Mouse (Mus musculus): Measurements from ENCODE around the gene Scap. TPM values are rescaled to one million over a fixed set of nuclear protein-coding genes. Genes with fewer than 3 reads are reported as not detected.
A peak's percentile ranks its signal among the peaks of the same experiment; 100 is the strongest.

The Scap gene
- 19.5 and 25.0 TPM in 2 replicates for polyA plus RNA-seq (2012; ENCODE audit: insufficient read depth, insufficient read length, missing spikeins)

DNA sequence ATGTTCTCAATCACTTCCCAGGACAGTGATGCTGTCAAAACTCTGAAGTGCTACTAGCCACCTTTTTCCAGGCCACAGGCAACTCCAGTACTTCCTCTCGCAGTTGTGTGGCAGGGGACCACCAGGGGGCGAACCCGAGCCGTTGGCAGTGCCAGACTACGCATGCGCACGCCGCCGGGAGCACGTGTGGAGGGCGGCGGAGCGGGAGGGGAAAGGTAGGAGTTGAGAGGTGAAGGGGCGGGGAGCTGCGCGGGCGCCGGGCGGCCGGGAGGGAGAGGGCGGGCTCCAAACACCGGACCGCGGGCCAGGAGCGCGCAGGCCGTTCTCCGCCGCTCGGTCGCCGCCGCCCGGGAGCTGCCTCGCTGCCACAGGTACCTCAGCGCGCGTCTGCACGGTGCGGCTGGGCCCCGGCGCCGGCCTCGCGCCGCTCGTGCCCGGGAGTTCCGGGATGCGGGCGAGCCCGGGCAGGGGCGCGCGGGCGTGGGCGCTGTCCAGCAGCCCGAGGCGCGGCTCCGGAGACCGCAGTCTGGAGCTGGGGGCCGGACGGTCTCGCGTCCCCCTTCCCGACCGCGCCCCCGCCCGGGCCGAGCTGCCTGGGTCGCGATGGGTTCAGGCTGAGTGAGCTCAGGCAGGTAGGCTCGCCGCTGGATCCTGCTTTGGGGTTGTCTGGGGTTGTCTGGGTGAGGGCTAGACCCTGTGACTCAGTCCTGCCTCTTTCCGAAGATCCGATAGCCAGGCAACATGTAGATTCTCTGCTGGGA, at the start of gene Scap:
Gene Scap (plus strand): TSS at position 154 of the 761 bp plus-strand sequence.
- Histone ChIP-seq H3K4me1 (ENCODE audit: control insufficient read depth, insufficient read depth, low read length) (peaks cover 2% of the 10 kb centered on the region), H3K27ac (ENCODE audit: insufficient read depth, low read depth, low read length) (no peak within 1 kb of the TSS), H3K4me3 (ENCODE audit: insufficient read depth, low read length) (peak within 1 kb of the TSS; percentile 98)
- TF ChIP-seq POLR2A (IDR thresholded peaks at IDR 0.05; ENCODE audit: borderline replicate concordance, low read depth, low read length) (no peak), CTCF (IDR thresholded peaks at IDR 0.05; ENCODE audit: low read depth, low read length) (peak; percentile 47)

GRCm38 (mm10) chr9:110284075-110284697, 48.9 kb upstream of the Scap start:
- Histone ChIP-seq H3K4me1 (ENCODE audit: control insufficient read depth, insufficient read depth, low read length) (peaks cover 4% of the 10 kb centered on the region), H3K27ac (ENCODE audit: insufficient read depth, low read depth, low read length) (no peak overlapping the region), H3K4me3 (ENCODE audit: insufficient read depth, low read length) (no peak overlapping the region)
- TF ChIP-seq POLR2A (IDR thresholded peaks at IDR 0.05; ENCODE audit: borderline replicate concordance, low read depth, low read length) = no peak
- TF ChIP-seq CTCF (IDR thresholded peaks at IDR 0.05; ENCODE audit: low read depth, low read length) = no peak

DNA sequence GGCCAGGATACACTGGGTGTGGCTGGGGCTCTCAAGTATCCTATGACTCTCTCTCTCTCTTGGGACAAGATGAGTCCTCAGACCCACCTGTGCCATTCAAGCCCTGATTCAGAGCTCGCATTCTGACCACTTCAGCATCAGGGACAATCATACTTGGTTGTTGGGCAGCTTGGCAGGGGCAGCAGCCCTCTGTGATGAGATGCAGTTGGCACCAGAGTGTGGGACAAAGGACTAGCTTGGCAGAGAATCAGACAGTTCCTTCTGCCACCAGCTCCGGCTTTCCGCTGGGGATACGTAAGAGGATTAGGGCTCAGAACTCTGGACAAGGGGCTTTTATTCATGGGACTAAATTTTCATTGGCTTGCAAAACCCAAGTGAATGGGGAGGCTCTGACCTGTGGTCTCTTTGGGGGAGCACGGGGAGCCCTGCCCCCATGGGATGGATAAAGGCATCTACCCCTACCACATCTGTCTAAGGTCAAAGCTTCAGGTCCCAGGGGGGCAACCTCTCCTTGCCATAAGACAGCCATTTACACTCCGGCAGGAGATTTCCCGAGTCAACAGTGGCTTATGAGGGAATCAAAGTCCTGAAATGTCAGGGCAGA, 45.7 kb upstream of the Scap start:
- TF ChIP-seq POLR2A (IDR thresholded peaks at IDR 0.05; ENCODE audit: borderline replicate concordance, low read depth, low read length) (no peak), CTCF (IDR thresholded peaks at IDR 0.05; ENCODE audit: low read depth, low read length) (no peak)
- H3K27ac ChIP-seq (ENCODE audit: insufficient read depth, low read depth, low read length) = no peak overlapping the region
- H3K4me3 ChIP-seq (ENCODE audit: insufficient read depth, low read length) = no peak overlapping the region
- no peaks in the 10 kb centered on the region for H3K4me1 ChIP-seq (ENCODE audit: control insufficient read depth, insufficient read depth, low read length)

GRCm38 (mm10) chr9:110293254-110293718, 39.8 kb upstream of the Scap start:
- Histone ChIP-seq H3K4me1 (ENCODE audit: control insufficient read depth, insufficient read depth, low read length) (no peaks in the 10 kb centered on the region), H3K4me3 (ENCODE audit: insufficient read depth, low read length) (no peak overlapping the region), H3K27ac (ENCODE audit: insufficient read depth, low read depth, low read length) (no peak overlapping the region)
- TF ChIP-seq POLR2A (IDR thresholded peaks at IDR 0.05; ENCODE audit: borderline replicate concordance, low read depth, low read length) = no peak
- no peak for TF ChIP-seq CTCF (IDR thresholded peaks at IDR 0.05; ENCODE audit: low read depth, low read length)

GRCm38 (mm10) chr9:110293873-110294415, 39.1 kb upstream of the Scap start:
- TF ChIP-seq CTCF (IDR thresholded peaks at IDR 0.05; ENCODE audit: low read depth, low read length) (no peak), POLR2A (IDR thresholded peaks at IDR 0.05; ENCODE audit: borderline replicate concordance, low read depth, low read length) (no peak)
- Histone ChIP-seq H3K27ac (ENCODE audit: insufficient read depth, low read depth, low read length) (no peak overlapping the region), H3K4me3 (ENCODE audit: insufficient read depth, low read length) (no peak overlapping the region), H3K4me1 (ENCODE audit: control insufficient read depth, insufficient read depth, low read length) (no peaks in the 10 kb centered on the region)

DNA sequence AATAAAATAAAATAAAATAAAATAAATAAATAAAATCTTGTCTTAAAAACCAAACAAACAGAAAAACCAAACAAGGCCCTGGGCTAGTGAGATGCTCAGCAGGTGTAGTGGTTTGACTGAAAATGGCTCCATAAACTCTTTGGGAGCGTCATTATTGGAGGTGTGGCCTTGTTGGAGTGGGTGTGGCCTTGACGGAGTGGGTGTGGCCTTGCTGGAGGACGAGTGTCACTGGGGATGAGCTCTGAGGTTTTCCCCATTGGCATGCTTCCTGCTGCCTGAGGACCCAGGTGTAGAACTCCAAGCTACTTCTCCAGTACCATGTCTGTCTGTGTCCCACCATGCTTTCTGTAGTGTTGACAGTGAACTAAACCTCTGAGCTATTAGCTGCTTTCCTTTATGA, 38.3 kb upstream of the Scap start:
- TF ChIP-seq CTCF (IDR thresholded peaks at IDR 0.05; ENCODE audit: low read depth, low read length) (no peak), POLR2A (IDR thresholded peaks at IDR 0.05; ENCODE audit: borderline replicate concordance, low read depth, low read length) (no peak)
- no peak overlapping the region for H3K27ac ChIP-seq (ENCODE audit: insufficient read depth, low read depth, low read length)
- no peaks in the 10 kb centered on the region for H3K4me1 ChIP-seq (ENCODE audit: control insufficient read depth, insufficient read depth, low read length)
- no peak overlapping the region for H3K4me3 ChIP-seq (ENCODE audit: insufficient read depth, low read length)

DNA sequence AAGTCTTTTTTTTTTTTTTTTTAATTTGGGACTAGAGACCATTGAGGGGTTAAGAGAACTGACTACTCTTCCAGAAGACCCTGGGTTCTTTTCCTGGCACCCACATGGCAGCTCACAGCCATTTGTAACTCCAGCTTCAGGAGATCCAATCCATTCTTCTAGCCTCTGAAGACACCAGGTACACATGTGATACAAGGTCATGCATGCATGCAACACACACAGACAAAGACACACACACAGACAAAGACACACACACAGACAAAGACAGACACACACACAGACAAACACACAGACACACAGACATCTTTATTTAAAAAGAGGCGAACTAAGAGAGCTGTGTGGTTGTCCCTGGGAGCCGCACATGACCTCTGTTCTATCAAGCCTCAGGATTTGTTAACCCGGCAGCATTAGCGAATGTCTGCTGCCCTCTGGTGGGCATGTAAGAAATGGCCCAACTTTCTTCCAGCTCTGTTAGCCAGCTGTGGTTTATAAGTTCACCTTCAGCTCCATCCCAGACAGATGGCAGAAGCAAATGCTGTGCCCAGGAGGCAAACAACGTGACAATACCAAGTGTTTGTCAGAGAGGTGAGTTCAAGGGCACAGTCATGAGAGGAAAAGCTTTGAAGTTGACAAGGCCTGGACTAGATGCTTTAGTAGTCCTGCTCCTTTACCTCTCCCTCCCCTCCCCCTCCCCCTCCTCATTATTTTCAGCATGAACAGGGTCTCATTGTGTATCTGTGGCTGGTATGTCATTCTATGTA, 36.0 kb upstream of the Scap start:
- TF ChIP-seq CTCF (IDR thresholded peaks at IDR 0.05; ENCODE audit: low read depth, low read length) (peak; percentile 72), POLR2A (IDR thresholded peaks at IDR 0.05; ENCODE audit: borderline replicate concordance, low read depth, low read length) (no peak)
- Histone ChIP-seq H3K4me3 (ENCODE audit: insufficient read depth, low read length) (no peak overlapping the region), H3K27ac (ENCODE audit: insufficient read depth, low read depth, low read length) (no peak overlapping the region), H3K4me1 (ENCODE audit: control insufficient read depth, insufficient read depth, low read length) (no peaks in the 10 kb centered on the region)

DNA sequence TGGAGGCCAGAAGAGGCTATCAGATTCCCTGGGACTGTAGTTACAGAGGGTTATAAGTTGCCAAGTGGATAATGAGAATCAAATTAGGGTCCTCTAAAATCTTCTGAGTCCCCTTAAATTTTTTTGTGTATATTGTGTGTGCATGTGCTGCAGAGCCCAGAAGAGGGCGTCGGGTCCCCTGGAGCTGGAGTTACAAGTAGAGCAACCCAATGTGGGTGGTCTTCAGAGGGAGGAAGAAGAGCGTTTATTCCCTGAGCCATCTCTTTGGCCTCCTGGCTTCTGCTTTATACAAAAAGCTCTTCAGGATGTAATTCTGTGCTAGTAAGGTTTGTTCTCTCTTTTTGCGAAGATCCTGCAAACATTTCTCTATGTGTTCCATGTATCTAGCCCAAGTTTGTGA, 28.6 kb upstream of the Scap start:
- peak overlapping the region; percentile 39 for H3K27ac ChIP-seq (ENCODE audit: insufficient read depth, low read depth, low read length)
- peak overlapping the region; percentile 71 for H3K4me3 ChIP-seq (ENCODE audit: insufficient read depth, low read length)
- TF ChIP-seq POLR2A (IDR thresholded peaks at IDR 0.05; ENCODE audit: borderline replicate concordance, low read depth, low read length) (no peak), CTCF (IDR thresholded peaks at IDR 0.05; ENCODE audit: low read depth, low read length) (no peak)
- peaks cover 9% of the 10 kb centered on the region for H3K4me1 ChIP-seq (ENCODE audit: control insufficient read depth, insufficient read depth, low read length)

GRCm38 (mm10) chr9:110304969-110305651, 28.0 kb upstream of the Scap start, which contains the start of gene Elp6:
Elp6 (plus strand) TSS chr9:110305173.
- H3K4me3 ChIP-seq (ENCODE audit: insufficient read depth, low read length) = peak within 1 kb of the TSS; percentile 71
- H3K4me1 ChIP-seq (ENCODE audit: control insufficient read depth, insufficient read depth, low read length) = peaks cover 9% of the 10 kb centered on the region
- H3K27ac ChIP-seq (ENCODE audit: insufficient read depth, low read depth, low read length) = peak within 1 kb of the TSS; percentile 66
- no peak; the same call in 1 of the 2 replicates for TF ChIP-seq POLR2A (IDR thresholded peaks at IDR 0.05; ENCODE audit: borderline replicate concordance, low read depth, low read length)
- TF ChIP-seq CTCF (IDR thresholded peaks at IDR 0.05; ENCODE audit: low read depth, low read length) = no peak

Data from bone marrow macrophage, adult 2 months (primary cell).